ENCODE assay signal across 9 mouse cellular contexts in genomic region chr2:59675270-59675995, GRCm38 (mm10).
DNase-seq lines count a peak whose midpoint lies in the region; ATAC-seq and TF ChIP-seq lines count a peak whose summit lies in the region.
"Had no signal": no experiment of that assay in that cellular context is flagged by ENCODE, and none has a peak within 500 bp of the region (broad histone marks: within the 10 kb centered on the region; RNA-seq: fewer than 3 reads in every experiment).

No protein-coding gene starts in this region.

- no peak overlapping the region for H3K4me2 ChIP-seq in lung, embryonic 14.5 days
- no peak overlapping the region for H3K4me2 ChIP-seq in midbrain, embryonic 15.5 days

- TF ChIP-seq CTCF in lung, embryonic 14.5 days (IDR thresholded peaks at IDR 0.05; ENCODE audit: low read depth) = peak; percentile 56

- H3K36me3 ChIP-seq in lung, embryonic 14.5 days (ENCODE audit: insufficient read depth) = no peaks in the 10 kb centered on the region
- no peaks in the 10 kb centered on the region for H3K36me3 ChIP-seq in midbrain, embryonic 15.5 days (replicated peaks)

- no peak for ATAC-seq in lung, embryonic 14.5 days (ENCODE audit: insufficient read depth)
- peak; percentile 38; the same call in 1 of the 2 replicates for ATAC-seq in midbrain, embryonic 15.5 days (replicated peaks)

- WGBS in lung, embryonic 14.5 days = 39% methylated on average over 17 of the region's 17 CpGs
- WGBS in midbrain, embryonic 15.5 days = 49% methylated on average over 17 of the region's 17 CpGs

- H3K27ac ChIP-seq in lung, embryonic 14.5 days (ENCODE audit: low read depth) = no peak overlapping the region
- H3K27ac ChIP-seq in midbrain, embryonic 15.5 days = no peak overlapping the region

- no peak overlapping the region for H3K9ac ChIP-seq in lung, embryonic 14.5 days
- no peak overlapping the region for H3K9ac ChIP-seq in midbrain, embryonic 15.5 days

- no peaks in the 10 kb centered on the region for H3K27me3 ChIP-seq in lung, embryonic 14.5 days (ENCODE audit: insufficient read depth, low read length)
- 0 out of 2 replicates have a peak, but pooled peaks cover 2% of the 10 kb centered on the region for H3K27me3 ChIP-seq in midbrain, embryonic 15.5 days (replicated peaks)

- DNase-seq in adrenal gland, postnatal 14 days = peak; percentile 11
- no peak for DNase-seq in adrenal gland, adult 8-10 months
- no peak for DNase-seq in lung, embryonic 14.5 days
- no peak for DNase-seq in lung, adult 18-20 months
- peak; percentile 52 for DNase-seq in kidney, postnatal 14 days
- DNase-seq in frontal cortex, adult 2 months (ENCODE audit: extremely low spot score in 1 of 2, low spot score in 1 of 2) = no peak
- DNase-seq in cerebellum, adult 11 months = no peak
- DNase-seq: cerebellum, adult 11-12 months had no signal

- H3K4me3 ChIP-seq in lung, embryonic 14.5 days (ENCODE audit: low read depth, low read length) = no peak overlapping the region
- no peak overlapping the region for H3K4me3 ChIP-seq in midbrain, embryonic 15.5 days

- peaks cover 25% of the 10 kb centered on the region for H3K4me1 ChIP-seq in lung, embryonic 14.5 days (ENCODE audit: insufficient read depth)
- no peaks in the 10 kb centered on the region for H3K4me1 ChIP-seq in midbrain, embryonic 15.5 days

- no peaks in the 10 kb centered on the region for H3K9me3 ChIP-seq in lung, embryonic 14.5 days (ENCODE audit: low read depth, low read length)
- no peaks in the 10 kb centered on the region for H3K9me3 ChIP-seq in midbrain, embryonic 15.5 days

Comparison
In these comparisons a context has a peak if more than half of its experiments do, and no peak if none do; other contexts are left out.
1. DNase-seq: peak in adrenal gland, postnatal 14 days (single experiment) and kidney, postnatal 14 days (single experiment); none in adrenal gland, adult 8-10 months (single experiment), lung, embryonic 14.5 days (single experiment), lung, adult 18-20 months (0 of 2), frontal cortex, adult 2 months (0 of 2) and cerebellum, adult 11 months (single experiment).